Mouse (Mus musculus) frontal cortex, postnatal 36 days (tissue): ENCODE measurements around the gene Adamtsl1.

Experiments used
- DNase-seq, 2 experiments: peaks; one replicate each; pipeline ENCODE4 v3.0.0; 2022; ENCODE audit warnings: low spot score in 2 of 2

The Adamtsl1 gene

DNA sequence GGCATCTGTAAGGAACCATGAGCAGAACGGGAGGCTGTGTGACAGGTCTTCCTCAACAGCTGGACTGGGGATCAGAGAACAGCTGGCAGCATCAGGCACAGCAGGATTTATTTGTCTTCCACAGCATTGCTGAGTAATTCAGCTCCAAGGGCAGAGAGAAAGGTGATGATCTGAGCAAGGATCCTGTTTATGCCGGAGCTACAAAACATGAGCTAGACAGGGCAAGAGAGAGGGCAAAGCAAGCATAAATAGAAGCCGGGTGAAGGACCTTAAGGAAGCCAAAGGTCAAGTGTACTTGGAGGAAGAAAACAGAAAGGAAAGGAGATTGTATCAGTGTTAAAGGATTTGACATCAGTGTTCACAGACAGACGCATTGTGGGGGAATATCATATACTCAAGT lies 158.3 kb downstream of the Adamtsl1 start:
- no peak for DNase-seq

DNA sequence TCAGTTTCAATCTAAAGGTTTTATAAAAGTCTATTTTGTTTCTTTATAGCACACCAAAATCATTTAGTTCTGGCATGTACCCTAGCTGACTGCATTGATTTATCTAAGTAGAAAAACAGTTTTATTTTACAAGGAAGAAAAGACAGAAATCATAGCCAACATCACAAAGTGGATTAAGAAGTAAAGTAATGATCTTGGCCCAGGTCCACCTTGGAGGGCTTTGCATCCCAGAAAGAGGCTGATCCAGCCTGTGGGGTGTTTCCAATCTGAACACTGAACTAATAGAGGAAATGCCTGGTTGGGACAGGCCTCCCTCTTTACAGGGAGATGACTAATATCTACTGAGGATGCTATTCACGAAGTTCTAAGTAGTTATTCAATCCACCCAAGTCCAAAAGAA lies 163.6 kb downstream of the Adamtsl1 start:
- no peak for DNase-seq

DNA sequence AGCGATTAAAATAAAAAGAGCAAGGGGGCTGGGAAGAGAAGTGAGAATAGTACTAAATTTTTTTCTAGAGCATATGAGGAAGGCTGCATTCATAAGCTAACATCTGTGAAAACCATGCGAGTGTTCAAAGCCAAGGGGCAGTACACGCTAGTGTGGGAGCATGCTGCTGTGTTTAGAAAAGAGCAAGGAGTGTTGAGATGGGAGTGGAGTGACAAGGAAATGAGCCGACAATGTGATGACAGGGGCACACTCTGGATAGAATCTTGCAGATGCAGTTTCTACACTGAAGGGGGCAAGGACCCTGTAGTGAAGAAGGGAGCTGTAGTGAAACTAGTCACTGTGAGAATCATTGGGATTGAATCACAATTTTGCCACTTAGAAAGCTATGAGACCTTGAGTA lies 172.2 kb downstream of the Adamtsl1 start:
- DNase-seq: no peak

DNA sequence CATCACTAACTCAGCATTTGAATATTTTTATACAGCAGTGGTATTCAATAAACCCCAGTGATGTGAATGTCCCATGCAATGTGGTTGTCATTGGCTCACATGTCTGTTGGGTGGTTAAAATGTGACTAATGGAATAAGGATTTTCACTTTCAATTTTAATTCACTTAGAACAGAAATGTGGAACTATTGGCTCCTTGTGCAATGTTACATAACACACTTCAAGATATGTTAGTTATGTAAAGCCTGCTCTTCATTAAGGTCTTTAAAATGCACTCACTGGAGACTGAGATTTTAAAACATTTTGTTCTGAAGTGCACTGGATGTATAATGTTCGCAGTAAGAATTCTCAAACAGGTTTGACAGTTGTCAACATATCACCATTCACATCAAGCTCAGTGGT lies 181.3 kb downstream of the Adamtsl1 start:
- DNase-seq: no peak

DNA sequence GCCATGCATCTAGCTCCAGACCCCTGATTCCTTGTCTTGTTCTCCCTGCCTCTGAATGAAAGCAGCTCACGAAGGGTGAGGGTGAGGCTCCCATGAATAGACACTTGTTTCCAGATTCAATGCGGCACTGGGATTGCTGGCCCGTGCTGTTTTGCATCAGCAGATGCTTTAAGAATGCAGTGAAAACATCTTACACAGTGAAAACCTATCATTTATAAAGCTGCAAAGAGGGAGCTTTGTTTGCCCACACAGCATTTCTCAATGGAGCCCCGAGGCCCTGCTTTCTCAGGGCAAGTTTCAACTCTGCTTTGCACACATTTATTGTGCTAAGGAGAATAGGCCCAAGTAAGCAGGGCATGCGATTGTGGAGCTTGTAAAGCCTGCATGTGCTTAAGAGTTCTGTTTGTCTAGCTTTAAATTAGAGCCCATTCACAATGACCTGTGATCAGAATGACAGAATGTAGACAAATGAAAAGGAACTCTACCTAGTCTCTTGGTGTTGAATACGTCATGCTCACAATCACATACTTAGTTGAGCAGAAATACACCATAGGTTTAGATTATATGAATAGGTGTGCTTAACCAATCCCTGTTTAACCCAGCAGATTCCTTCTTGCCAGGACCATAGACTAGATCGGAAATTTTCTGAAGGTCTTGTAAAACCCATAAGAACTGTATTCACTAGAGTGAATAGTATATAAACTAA lies 193.5 kb downstream of the Adamtsl1 start:
- DNase-seq: no peak

DNA sequence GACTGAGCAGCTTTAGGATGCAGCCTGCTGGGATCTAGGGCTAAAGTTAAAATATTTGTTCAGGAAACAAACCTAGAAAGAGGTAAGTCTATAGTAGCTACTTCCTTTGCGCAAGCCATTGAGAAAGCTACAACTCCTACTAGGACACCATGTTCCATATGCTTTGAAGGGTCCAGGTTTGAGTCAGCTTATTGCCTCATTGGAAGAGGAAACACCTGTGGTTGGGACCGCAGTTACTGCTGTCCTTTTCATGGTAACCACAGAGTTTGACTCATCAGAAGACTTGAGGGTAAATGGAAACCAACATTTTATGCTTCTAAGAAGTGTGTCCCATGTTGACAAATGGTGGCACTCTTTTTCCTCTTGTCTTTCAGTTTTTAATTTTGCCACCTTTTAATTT lies 195.7 kb downstream of the Adamtsl1 start:
- DNase-seq: no peak

DNA sequence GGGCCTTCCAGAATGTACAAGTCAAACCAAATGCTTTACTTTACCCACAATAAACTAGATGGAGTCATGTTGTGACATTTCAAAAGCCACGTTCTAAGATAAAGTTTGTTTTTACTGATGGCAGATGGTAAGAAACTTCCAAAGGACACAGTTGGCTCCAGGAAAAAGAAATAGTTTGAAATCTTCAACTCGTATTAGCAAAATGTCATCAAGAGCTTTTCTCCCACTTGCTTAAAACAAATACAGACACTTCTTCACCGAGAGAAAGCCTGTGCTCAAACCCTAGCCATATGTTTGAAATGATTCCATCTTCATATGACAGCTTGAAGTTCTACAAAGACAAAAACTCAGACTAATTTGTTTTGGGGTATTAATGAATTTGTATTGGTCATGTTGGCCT lies 211.0 kb downstream of the Adamtsl1 start:
- no peak for DNase-seq

DNA sequence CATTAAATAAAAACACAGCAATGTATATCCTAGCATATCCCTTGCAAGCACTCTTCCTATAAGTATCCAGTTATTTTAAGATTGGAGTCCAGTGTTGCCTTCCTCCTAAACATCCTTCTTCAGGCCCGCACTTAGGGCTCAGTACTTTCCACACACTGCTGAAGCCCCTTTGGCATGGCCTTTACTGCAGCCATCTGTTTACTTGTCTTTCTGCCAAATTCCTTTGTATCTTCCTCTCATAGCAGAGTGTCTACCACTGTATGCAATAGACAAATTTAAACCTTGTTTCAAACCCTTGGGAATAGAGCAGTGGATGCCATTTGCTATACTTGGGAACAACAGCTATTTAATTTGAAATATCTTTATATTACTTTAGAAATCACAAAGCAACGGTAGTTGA lies 213.8 kb downstream of the Adamtsl1 start:
- no peak for DNase-seq

DNA sequence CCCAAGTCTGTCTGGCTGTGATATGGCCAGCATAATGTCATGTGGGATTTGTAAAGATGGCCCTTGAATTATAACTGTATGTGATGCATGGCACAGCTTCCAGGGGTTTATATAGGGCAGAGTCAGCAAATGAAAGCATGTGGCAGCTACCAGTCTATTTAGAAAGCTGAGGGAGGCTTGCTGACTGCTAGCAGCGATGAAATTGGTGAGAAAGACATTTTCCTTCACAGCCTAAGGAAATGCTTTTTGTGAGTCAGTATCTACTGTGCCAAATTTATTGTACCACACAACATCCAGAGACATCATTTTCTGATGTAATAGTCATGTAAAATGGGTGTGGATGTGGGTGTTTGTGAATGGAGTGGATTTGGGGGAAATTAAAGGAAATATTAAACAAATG lies 214.4 kb downstream of the Adamtsl1 start:
- peak; percentile 17 to 27 for DNase-seq

DNA sequence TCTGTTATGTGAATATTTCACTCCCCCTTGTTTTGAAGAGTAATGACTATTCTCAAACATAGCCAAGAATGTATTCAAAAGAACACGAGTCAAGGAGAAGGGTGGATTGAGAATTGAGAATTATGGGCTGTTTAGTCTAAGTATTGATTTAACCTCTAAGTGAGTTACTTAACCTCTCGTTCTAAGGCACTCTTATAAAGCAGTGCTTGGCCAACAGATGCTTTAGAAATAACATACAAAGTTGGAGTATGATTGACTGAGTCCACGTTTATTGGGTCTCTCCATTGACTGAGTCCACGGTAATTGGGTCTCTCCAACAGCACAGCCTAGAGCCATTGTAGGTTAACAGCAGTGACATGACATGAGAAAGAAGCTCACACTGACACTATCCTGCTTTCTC lies 226.5 kb downstream of the Adamtsl1 start:
- DNase-seq: no peak

DNA sequence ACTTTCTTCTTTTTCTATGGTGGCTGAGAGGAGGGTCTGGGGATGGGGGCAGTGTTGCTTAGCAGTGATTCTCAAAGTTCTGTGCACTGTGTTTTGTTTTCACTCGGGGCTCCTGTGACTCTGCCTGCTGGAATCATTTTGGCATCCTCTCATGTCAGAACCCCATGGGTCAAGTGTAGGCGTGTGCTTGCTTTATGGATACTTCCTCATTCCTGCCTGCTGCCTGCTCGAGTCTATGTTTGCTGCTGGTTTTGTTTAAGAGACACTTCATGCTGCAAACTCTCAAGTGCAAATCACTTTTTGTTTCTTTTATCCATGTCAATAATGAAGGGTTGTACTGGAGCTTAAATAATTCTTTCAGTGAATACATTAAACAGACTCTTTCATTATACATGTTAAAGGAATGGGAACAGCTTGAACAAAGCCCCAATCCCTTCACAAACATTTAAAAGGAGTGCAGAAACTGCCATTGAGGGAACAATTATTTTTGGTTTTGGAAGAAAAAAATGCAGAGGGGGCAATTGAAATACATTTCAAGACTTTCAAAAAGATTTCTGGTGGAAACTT lies 227.9 kb downstream of the Adamtsl1 start:
- DNase-seq: no peak

DNA sequence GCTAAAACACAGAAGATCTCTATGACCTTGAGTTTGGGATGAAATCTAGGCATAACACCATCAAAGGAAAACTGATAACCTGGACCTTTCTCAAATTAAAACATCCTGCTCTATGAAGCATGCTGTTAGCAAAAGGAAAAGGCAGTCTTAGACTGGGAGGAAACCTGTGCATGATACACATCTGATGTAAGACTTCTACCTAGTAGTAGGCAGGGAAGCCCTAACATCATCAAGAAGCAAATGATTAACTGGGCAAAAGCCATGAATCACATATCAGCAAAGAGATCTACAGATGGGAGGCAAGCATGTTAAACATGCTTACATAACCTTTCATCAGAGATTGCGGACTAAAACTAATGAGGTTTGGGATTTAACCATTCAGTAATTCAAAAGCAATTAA lies 229.5 kb downstream of the Adamtsl1 start:
- DNase-seq: no peak

DNA sequence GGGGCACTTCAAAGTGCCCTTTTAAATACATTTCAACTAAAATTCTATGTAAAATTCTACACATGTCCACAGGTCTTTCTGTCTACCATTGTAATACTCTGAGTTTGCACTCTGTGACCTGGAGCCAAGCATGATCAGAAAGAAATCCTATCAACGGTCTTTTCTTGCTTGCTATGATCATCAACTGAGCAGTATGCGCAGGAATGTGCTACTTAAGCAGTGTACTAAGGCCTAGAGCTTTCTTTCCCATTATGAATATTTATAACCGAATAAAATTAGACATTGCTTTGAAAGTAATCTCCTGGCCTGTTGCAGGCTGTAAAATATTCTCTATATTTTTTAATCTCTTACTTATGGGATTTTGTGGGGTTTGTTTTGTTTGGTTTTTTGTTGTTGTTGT lies 248.7 kb downstream of the Adamtsl1 start:
- DNase-seq: no peak

DNA sequence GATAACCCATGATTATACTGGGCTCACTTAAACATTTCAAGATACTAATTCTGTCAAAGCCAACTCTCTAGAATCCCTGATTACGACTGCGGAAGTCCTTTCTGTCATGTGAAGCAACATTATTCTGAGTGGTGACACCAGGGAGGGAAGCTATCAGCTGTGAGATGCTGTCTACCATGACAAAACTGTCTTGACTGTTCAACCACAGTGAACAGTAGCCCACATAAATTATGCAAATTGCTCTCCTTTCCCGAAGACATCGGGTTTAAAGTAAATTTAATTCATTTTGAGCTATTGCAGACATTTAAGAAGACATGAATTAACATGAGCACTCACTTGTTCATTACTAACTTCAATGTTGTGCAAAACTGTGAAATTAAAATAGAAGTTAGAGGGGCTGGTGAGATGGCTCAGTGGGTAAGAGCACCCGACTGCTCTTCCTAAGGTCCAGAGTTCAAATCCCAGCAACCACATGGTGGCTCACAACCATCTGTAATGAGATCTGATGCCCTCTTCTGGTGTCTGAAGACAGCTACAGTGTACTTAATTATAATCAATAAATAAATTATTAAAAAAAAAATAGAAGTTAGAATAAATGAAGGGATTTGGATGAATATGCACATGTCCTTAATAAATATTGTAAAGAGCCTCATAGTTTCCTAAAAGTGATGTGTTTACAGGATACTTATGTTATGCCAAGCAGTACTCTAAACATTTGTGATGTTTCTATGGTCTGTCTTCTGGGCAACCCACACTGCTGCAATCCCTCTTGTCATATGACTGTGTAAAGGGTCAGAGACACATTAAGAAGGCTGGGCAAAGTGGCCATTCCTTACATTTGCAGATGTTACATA lies 249.4 kb downstream of the Adamtsl1 start:
- no peak for DNase-seq

DNA sequence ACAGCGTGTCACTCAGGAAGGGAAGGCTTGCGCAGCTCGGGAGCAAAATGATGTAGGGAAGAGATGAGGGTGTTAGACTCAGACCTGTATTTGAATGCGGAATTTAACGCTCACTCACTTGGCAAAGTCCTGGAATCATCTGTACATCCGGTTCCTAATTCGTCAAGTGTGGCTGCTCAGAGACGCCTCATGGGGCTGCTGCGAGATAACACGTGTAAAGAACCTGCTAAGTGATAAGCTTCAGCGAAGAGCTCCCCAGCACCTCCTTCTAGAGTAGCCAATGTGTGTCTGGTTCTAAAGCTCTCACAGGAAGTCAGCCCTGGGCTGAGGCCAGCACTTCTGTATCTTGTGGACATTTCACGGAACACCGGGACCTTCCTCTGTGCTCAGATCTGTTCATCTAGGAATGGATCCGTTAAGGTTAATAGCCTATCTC lies 250.1 kb downstream of the Adamtsl1 start:
- peak in 1 of 2 experiments; percentile 6 for DNase-seq

DNA sequence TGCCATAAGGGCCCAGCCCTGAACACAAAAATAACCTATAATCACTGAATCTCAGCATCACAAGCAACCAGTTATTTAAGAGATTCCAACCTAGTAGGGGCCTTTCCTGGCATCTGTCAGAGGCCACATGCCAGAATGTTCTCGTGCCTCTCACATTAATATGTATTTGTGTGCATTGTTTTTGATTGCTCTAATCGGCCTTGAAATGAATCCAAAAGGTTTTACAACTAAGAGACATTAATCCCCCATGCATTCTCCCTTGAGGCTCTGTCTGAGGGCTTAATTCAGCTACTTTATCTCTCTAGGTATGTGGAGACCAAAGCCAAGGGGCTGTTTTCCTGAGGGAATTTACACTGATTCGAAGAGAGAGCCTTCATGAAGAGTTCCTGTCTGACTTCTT lies 250.5 kb downstream of the Adamtsl1 start:
- DNase-seq: no peak

DNA sequence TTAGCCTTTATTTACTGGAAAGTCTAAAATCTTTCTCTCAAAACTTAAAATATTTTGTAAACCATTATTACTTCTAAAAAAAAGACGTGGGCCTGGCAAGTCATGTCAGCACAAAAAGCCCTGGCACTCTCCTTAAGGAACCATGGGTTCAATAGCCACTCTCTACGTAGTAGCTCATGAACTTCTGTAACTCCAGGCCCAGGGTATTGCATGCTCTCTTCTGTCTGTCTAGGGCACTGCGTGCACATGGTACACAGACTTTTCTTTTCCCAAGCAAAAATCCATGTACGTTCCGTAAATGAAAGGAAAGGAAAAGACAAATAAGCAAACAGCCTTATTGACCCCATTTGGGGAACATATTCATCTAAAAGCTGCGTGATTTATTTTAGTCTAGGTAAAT lies 253.7 kb downstream of the Adamtsl1 start:
- no peak for DNase-seq

DNA sequence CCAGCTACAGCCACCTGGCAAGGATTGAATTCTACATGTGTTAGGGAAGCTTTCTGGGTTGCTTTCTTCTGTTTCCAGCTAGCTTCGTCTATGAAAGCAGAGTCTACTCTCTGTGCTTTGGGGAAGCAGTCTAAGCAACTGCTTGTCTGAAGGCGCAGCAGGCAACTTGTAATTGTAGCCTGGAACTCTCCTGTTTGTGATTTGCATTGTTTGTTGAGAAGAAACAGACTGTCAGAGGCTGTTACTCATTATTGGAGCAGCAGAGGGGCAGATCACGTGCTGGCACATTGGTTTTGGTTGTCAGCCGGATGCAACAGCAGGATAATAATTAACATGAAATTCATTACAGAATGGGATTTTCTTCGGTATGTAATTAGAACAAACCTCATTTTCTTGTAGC lies 254.1 kb downstream of the Adamtsl1 start:
- peak in 1 of 2 experiments; percentile 4 for DNase-seq

DNA sequence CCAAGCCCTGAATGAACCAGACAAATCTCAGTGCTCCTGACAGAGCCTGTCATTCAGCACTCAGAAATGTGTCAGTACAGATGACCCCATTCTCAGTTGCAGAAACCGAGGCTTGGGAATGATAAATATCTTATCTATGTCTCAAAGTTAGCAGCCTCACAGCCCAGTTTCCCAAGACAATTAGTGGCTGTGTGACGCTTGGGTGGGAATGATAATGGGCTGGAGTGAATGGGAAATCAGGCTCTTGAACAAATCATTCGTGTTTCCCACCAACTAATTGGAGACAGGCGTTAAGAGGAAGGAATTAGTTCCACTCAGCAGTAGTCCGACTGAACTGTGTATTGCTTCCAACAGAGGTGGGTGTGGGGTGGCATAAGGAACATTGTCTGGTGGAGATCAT lies 268.5 kb downstream of the Adamtsl1 start:
- no peak for DNase-seq

DNA sequence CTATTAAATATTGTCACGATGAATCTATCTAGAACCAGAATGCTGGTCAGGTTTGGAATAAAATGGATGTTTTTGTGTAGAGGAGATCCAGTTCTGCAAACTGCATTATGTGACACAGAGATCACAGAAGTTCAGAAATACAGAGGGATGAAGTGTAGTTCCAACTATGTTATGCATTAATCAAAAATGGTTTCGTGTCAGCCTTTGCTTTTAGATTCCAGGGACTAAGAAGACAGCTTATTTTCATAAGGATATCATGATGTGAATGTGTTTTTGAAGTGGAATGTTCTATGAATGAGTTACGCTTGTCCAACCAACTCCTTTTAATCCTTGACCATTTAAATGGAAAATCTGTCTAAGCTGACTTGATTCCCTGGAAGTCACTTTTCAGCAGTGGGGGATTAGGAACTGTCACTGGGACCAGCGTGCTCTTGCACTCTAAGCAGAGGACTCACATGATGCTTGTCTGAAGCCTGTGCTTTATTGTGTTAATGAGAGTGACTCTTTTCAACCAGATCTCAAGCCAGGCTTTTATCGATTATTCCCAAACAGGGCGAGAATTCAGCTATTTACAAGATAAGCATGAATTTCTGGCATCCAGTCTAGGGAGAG lies 269.9 kb downstream of the Adamtsl1 start:
- no peak for DNase-seq

DNA sequence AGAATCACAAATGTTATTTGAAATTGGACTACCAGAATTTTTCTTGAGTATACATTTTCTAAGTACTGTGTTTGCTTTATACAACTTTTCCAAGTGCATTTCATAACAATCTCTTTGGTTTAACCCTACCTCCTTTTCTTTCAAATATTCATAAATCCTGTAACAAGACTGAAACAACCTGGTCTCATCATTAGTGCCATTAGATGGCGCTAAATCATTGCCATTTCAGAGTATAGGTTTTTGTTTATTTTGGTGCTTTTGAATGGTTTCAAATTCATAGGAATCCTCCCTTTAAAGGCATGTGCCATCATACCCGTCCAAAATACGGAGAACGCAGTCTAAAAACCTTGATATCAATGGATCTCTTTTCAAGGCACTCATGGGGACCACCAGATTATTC lies 270.5 kb downstream of the Adamtsl1 start:
- no peak for DNase-seq

DNA sequence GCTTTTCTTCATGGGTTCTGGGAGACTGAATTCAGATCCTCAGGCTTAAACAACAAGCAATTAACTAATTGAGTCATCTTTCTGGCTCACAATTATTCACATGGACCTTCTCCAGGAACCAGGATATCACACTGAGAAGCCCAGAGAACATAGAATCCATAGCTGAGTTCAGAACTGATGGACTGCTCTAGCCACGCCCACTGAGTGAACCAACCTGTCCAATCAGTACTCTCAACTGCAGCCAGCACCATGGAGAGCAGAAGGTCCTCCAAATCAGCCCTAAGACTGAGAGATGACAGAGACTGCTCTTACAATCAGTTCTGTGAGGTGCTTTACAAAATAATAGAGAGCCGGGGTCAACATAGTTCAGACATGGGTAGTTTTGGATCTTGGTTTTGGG lies 276.3 kb downstream of the Adamtsl1 start:
- no peak for DNase-seq

DNA sequence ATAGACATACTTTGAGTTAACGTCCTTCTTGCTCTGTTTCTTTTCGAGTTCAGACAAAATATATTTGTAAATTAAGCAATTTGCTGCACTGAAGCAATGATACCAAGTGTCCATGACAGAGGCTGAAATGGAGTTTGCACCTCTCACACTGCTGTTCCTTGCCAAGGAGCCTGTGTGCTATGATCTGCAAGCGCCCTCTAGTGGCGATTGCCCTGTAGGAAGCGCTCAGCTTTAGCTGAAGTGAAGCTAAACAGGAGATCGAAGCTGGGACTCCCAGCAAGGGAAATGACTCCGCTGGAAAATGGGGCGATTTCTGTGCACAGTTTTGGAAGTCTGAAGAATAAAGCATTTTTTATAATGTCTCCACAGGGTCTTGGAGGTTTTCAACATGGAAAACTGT lies 287.8 kb downstream of the Adamtsl1 start:
- peak; percentile 68 to 84 for DNase-seq
